In genomic region chr1:45311962-45312361, GRCm38 (mm10) we compare ENCODE assay signal across 9 mouse cellular contexts. TPM values are rescaled to one million over a fixed set of nuclear protein-coding genes. Genes with fewer than 3 reads are reported as not detected.
DNase-seq lines count a peak whose midpoint lies in the region; ATAC-seq and TF ChIP-seq lines count a peak whose summit lies in the region.
"Had no signal": no experiment of that assay in that cellular context is flagged by ENCODE, and none has a peak within 500 bp of the region (broad histone marks: within the 10 kb centered on the region; RNA-seq: fewer than 3 reads in every experiment).

No protein-coding gene starts in this region.

- no peak for DNase-seq in hindbrain, embryonic 14.5 days (ENCODE audit: low spot score)
- peak; percentile 87 for DNase-seq in NIH3T3 (ENCODE audit: low read depth)
- peak; percentile 35 for DNase-seq in forelimb bud, embryonic 11.5 days (ENCODE audit: low read depth, low spot score)
- peak; percentile 84 for DNase-seq in limb, embryonic 14.5 days (ENCODE audit: low spot score)
- DNase-seq in thymus, postnatal 0 days (ENCODE audit: low spot score): no peak
- DNase-seq in frontal cortex, postnatal 14 days (ENCODE audit: low spot score in 2 of 2): no peak
- no peak for DNase-seq in adrenal gland, postnatal 25 days

- ATAC-seq in hindbrain, embryonic 12.5 days (ENCODE audit: low FRiP score): no peak
- no peak for ATAC-seq in hindbrain, embryonic 14.5 days (ENCODE audit: low FRiP score)
- no peak for ATAC-seq in limb, embryonic 14.5 days (ENCODE audit: low FRiP score, low read depth)

- no peak for TF ChIP-seq POLR2A in limb, embryonic 14.5 days (IDR thresholded peaks at IDR 0.05; ENCODE audit: borderline replicate concordance, extremely low read depth, insufficient read depth, insufficient read length)

- 0 out of 2 replicates have a peak overlapping the region, but pooled peaks have one; percentile 20 for H3K4me3 ChIP-seq in hindbrain, embryonic 12.5 days
- H3K4me3 ChIP-seq in hindbrain, embryonic 14.5 days (replicated peaks; ENCODE audit: low read length): no peak overlapping the region
- H3K4me3 ChIP-seq in limb, embryonic 14.5 days (replicated peaks; ENCODE audit: low read length): peak overlapping the region; percentile 53

- no peak overlapping the region for H3K27ac ChIP-seq in hindbrain, embryonic 12.5 days
- no peak overlapping the region for H3K27ac ChIP-seq in hindbrain, embryonic 14.5 days
- peak overlapping the region; percentile 98 for H3K27ac ChIP-seq in limb, embryonic 14.5 days (replicated peaks; ENCODE audit: low read depth, low read length)

- H3K9me3 ChIP-seq in hindbrain, embryonic 12.5 days (replicated peaks): no peaks in the 10 kb centered on the region
- no peaks in the 10 kb centered on the region for H3K9me3 ChIP-seq in hindbrain, embryonic 14.5 days (ENCODE audit: control insufficient read depth, low read length)
- H3K9me3 ChIP-seq in limb, embryonic 14.5 days (ENCODE audit: control insufficient read depth, low read length): no peaks in the 10 kb centered on the region

- H3K9ac ChIP-seq in hindbrain, embryonic 12.5 days: no peak overlapping the region
- H3K9ac ChIP-seq in hindbrain, embryonic 14.5 days: no peak overlapping the region
- H3K9ac ChIP-seq in limb, embryonic 14.5 days (ENCODE audit: low read depth, low read length, severe bottlenecking): peak overlapping the region; percentile 73

- no peaks in the 10 kb centered on the region for H3K36me3 ChIP-seq in hindbrain, embryonic 12.5 days
- no peaks in the 10 kb centered on the region for H3K36me3 ChIP-seq in hindbrain, embryonic 14.5 days (replicated peaks; ENCODE audit: control insufficient read depth, insufficient read depth)
- H3K36me3 ChIP-seq in limb, embryonic 14.5 days (ENCODE audit: control insufficient read depth, insufficient read depth, low read length): peaks cover 8% of the 10 kb centered on the region; the same call in 1 of the 2 replicates

- H3K4me2 ChIP-seq in hindbrain, embryonic 12.5 days (replicated peaks): no peak overlapping the region
- no peak overlapping the region for H3K4me2 ChIP-seq in hindbrain, embryonic 14.5 days (replicated peaks)
- peak overlapping the region; percentile 45 for H3K4me2 ChIP-seq in limb, embryonic 14.5 days (replicated peaks; ENCODE audit: low read depth, low read length, severe bottlenecking)

- no peaks in the 10 kb centered on the region for H3K27me3 ChIP-seq in hindbrain, embryonic 12.5 days
- H3K27me3 ChIP-seq in hindbrain, embryonic 14.5 days (ENCODE audit: control insufficient read depth, insufficient read depth, low read length): no peaks in the 10 kb centered on the region
- no peaks in the 10 kb centered on the region for H3K27me3 ChIP-seq in limb, embryonic 14.5 days (ENCODE audit: control insufficient read depth, insufficient read depth, low read length)

- H3K4me1 ChIP-seq in hindbrain, embryonic 12.5 days: no peaks in the 10 kb centered on the region
- H3K4me1 ChIP-seq in hindbrain, embryonic 14.5 days (replicated peaks; ENCODE audit: control insufficient read depth, insufficient read depth, low read length): no peaks in the 10 kb centered on the region
- peaks cover 8% of the 10 kb centered on the region; the same call in 1 of the 2 replicates for H3K4me1 ChIP-seq in limb, embryonic 14.5 days (ENCODE audit: control insufficient read depth, insufficient read depth, low read length)

RNA-seq across cellular contexts. Expression of gene Col3a1, which starts 0.6 kb away (rescaled TPM):
- polyA plus RNA-seq in hindbrain, embryonic 12.5 days (2016; fragmentation: Nextera tagmentation; extraction: Ambion mirVana): 539 and 733 TPM in 2 replicates
- 314 and 379 TPM in 2 replicates for polyA plus RNA-seq in hindbrain, embryonic 14.5 days (2014; fragmentation: Nextera tagmentation; extraction: Ambion mirVana)
- polyA plus RNA-seq in limb, embryonic 14.5 days (2012; rRNA removed): 1,105 and 1,514 TPM in 2 replicates
- polyA plus RNA-seq in limb, embryonic 14.5 days (2014; fragmentation: Nextera tagmentation; extraction: Ambion mirVana): 2,620 and 2,998 TPM in 2 replicates
- polyA plus RNA-seq in thymus, postnatal 0 days (2015; fragmentation: Nextera tagmentation; extraction: Ambion mirVana): 166 and 193 TPM in 2 replicates
- total RNA-seq in adrenal gland, postnatal 25 days (2021): 100 and 198 TPM in 2 replicates
- total RNA-seq: MEL had no signal

Comparison
In these comparisons a context has a peak if more than half of its experiments do, and no peak if none do; other contexts are left out.
1. DNase-seq: peak in NIH3T3 (single experiment), forelimb bud, embryonic 11.5 days (single experiment) and limb, embryonic 14.5 days (single experiment); none in hindbrain, embryonic 14.5 days (single experiment), thymus, postnatal 0 days (single experiment), frontal cortex, postnatal 14 days (0 of 2) and adrenal gland, postnatal 25 days (single experiment).